ENCODE assay signal across 8 mouse cellular contexts in genomic region chr14:25708451-25708850, GRCm38 (mm10). TPM values are rescaled to one million over a fixed set of nuclear protein-coding genes. Genes with fewer than 3 reads are reported as not detected.
DNase-seq lines count a peak whose midpoint lies in the region; ATAC-seq lines count a peak whose summit lies in the region.

No protein-coding gene starts in this region.

- H3K27ac ChIP-seq in midbrain, embryonic 14.5 days (replicated peaks; ENCODE audit: low read depth, low read length), result no peak overlapping the region
- H3K27ac ChIP-seq in midbrain, embryonic 11.5 days (ENCODE audit: low read depth, low read length), result no peak overlapping the region
- H3K27ac ChIP-seq in intestine, embryonic 16.5 days (ENCODE audit: low read length), result peak overlapping the region; percentile 74

- 0 out of 2 replicates have a peak, but pooled peaks cover 3% of the 10 kb centered on the region for H3K4me1 ChIP-seq in midbrain, embryonic 14.5 days (ENCODE audit: control insufficient read depth, insufficient read depth, low read length)
- H3K4me1 ChIP-seq in midbrain, embryonic 11.5 days (ENCODE audit: control insufficient read depth, insufficient read depth, low read length), result peaks cover 5% of the 10 kb centered on the region; the same call in 1 of the 2 replicates
- peaks cover 45% of the 10 kb centered on the region for H3K4me1 ChIP-seq in intestine, embryonic 16.5 days (ENCODE audit: control insufficient read depth, insufficient read depth, low read length)

- peak; percentile 7 for DNase-seq in midbrain, embryonic 14.5 days
- DNase-seq in midbrain, embryonic 11.5 days (ENCODE audit: low spot score, missing footprints), result no peak
- DNase-seq in gastrocnemius, postnatal 10 days, result peak; percentile 70
- peak; percentile 85 for DNase-seq in lung, postnatal 10 days
- DNase-seq in c-Kit-positive CD71-positive TER-119-positive erythroid progenitor cells, embryonic 14.5 days (ENCODE audit: low spot score), result no peak
- DNase-seq in cerebellum, adult 9-11 months, result no peak
- DNase-seq in right cerebral cortex, adult 2 months (ENCODE audit: low spot score in 2 of 2), result no peak

- H3K4me2 ChIP-seq in midbrain, embryonic 14.5 days (ENCODE audit: low read length), result no peak overlapping the region
- H3K4me2 ChIP-seq in midbrain, embryonic 11.5 days, result no peak overlapping the region
- no peak overlapping the region for H3K4me2 ChIP-seq in intestine, embryonic 16.5 days (ENCODE audit: low read depth, low read length)

- no peaks in the 10 kb centered on the region for H3K36me3 ChIP-seq in midbrain, embryonic 14.5 days (ENCODE audit: control insufficient read depth, insufficient read depth, low read length)
- H3K36me3 ChIP-seq in midbrain, embryonic 11.5 days (ENCODE audit: control insufficient read depth, insufficient read depth, low read length), result no peaks in the 10 kb centered on the region
- no peaks in the 10 kb centered on the region; the same call in 1 of the 2 replicates for H3K36me3 ChIP-seq in intestine, embryonic 16.5 days (ENCODE audit: control insufficient read depth, insufficient read depth, low read length)

- no peak for ATAC-seq in midbrain, embryonic 14.5 days (ENCODE audit: low FRiP score, low TSS enrichment)
- ATAC-seq in midbrain, embryonic 11.5 days (ENCODE audit: low FRiP score), result no peak
- ATAC-seq in intestine, embryonic 16.5 days, result no peak

- H3K9ac ChIP-seq in midbrain, embryonic 14.5 days (replicated peaks; ENCODE audit: low read length), result no peak overlapping the region
- no peak overlapping the region for H3K9ac ChIP-seq in midbrain, embryonic 11.5 days (ENCODE audit: low read length)
- peak overlapping the region; percentile 5; the same call in 1 of the 2 replicates for H3K9ac ChIP-seq in intestine, embryonic 16.5 days (ENCODE audit: low read depth, low read length)

- H3K27me3 ChIP-seq in midbrain, embryonic 14.5 days (ENCODE audit: control insufficient read depth, insufficient read depth, low read length), result no peaks in the 10 kb centered on the region
- no peaks in the 10 kb centered on the region for H3K27me3 ChIP-seq in midbrain, embryonic 11.5 days (ENCODE audit: control insufficient read depth, insufficient read depth, low read length)
- no peaks in the 10 kb centered on the region for H3K27me3 ChIP-seq in intestine, embryonic 16.5 days (replicated peaks; ENCODE audit: control insufficient read depth, insufficient read depth, low read length)

- H3K9me3 ChIP-seq in midbrain, embryonic 14.5 days (ENCODE audit: control insufficient read depth, low read length), result no peaks in the 10 kb centered on the region
- H3K9me3 ChIP-seq in midbrain, embryonic 11.5 days (ENCODE audit: control insufficient read depth, low read length), result no peaks in the 10 kb centered on the region
- no peaks in the 10 kb centered on the region for H3K9me3 ChIP-seq in intestine, embryonic 16.5 days (ENCODE audit: control insufficient read depth, low read length)

- 76% methylated on average over 4 of the region's 4 CpGs for WGBS in midbrain, embryonic 14.5 days
- 69% methylated on average over 4 of the region's 4 CpGs for WGBS in midbrain, embryonic 11.5 days
- WGBS in intestine, embryonic 16.5 days, result 65% methylated on average over 4 of the region's 4 CpGs

- H3K4me3 ChIP-seq in midbrain, embryonic 14.5 days (replicated peaks; ENCODE audit: low read depth, low read length), result no peak overlapping the region
- H3K4me3 ChIP-seq in midbrain, embryonic 11.5 days (ENCODE audit: low read depth, low read length), result no peak overlapping the region
- H3K4me3 ChIP-seq in intestine, embryonic 16.5 days (ENCODE audit: low read length), result no peak overlapping the region

RNA-seq across cellular contexts. Expression of gene Ppif, which starts 14.5 kb away (rescaled TPM):
- 28.0 and 29.4 TPM in 2 replicates for polyA plus RNA-seq in midbrain, embryonic 14.5 days (2014; fragmentation: Nextera tagmentation; extraction: Ambion mirVana)
- 36.2 and 37.4 TPM in 2 replicates for polyA plus RNA-seq in midbrain, embryonic 11.5 days (2014; fragmentation: Nextera tagmentation; extraction: Ambion mirVana)
- total RNA-seq in gastrocnemius, postnatal 10 days (2021), result 10 to 100 TPM; 35.7 to 39.2 TPM
- 125 and 134 TPM in 2 replicates for polyA plus RNA-seq in intestine, embryonic 16.5 days (2015; fragmentation: Nextera tagmentation; extraction: Ambion mirVana)

Comparison
In these comparisons a context has a peak if more than half of its experiments do, and no peak if none do; other contexts are left out.
1. DNase-seq: peak in midbrain, embryonic 14.5 days (single experiment), gastrocnemius, postnatal 10 days (single experiment) and lung, postnatal 10 days (single experiment); none in midbrain, embryonic 11.5 days (single experiment), c-Kit-positive CD71-positive TER-119-positive erythroid progenitor cells, embryonic 14.5 days (single experiment), cerebellum, adult 9-11 months (single experiment) and right cerebral cortex, adult 2 months (0 of 2).